Mouse (Mus musculus) retina, adult 2 months (tissue): ENCODE results near the gene Pitx2.

Experiments used
- DNase-seq: peaks from one replicate; pipeline ENCODE4 v3.0.0-alpha.2; 2012; ENCODE audit warnings: low read depth, low spot score

Gene Pitx2

DNA sequence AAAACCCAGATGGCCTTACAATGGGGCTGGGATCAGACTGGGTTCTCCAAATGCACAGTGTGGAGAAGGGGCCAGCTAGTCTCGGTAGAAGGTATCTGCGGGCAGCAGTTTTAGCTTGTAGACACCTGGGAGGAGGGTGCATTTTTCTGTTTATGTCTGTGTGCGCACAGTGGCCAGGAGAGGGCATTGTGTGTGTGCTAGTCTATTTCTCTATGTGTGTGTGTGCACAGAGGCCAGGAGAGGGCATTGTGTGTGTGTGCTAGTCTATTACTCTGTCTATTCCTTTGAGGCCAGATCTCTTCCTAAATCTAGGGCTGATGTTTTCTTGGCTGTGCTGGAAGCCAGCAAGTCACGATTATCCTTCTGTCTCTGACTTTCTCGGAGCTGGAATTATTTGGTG is 58.8 kb downstream of the Pitx2 start:
- DNase-seq: no peak
